20 mouse cellular contexts compared by ENCODE assay signal in the genomic region with DNA sequence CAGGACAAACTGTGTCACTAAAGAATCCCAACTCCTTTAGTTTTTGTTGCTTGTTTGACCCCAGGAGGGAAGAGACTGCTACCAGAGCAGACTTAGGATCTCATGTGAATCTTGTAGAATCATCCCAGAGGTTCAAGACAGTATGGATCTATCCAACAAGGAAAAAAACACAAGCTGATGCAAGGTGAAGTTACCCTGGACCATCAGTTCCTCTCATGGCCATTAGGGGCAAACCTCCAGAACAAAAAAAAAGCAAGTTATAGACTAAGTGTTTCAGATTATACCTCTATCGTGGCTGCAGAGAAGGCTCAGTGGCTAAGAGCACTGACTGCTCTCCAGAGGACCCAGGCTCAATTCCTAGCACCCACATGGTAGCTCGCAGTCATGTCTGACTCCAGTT.
A peak's percentile ranks its signal among the peaks of the same experiment; 100 is the strongest.
DNase-seq lines count a peak whose midpoint lies in the region; ATAC-seq and TF ChIP-seq lines count a peak whose summit lies in the region.
"Had no signal": no experiment of that assay in that cellular context is flagged by ENCODE, and none has a peak within 500 bp of the region (broad histone marks: within the 10 kb centered on the region; RNA-seq: fewer than 3 reads in every experiment).

No protein-coding gene starts in this region.

- ATAC-seq in heart, embryonic 11.5 days (replicated peaks; ENCODE audit: insufficient number of reproducible peaks, low FRiP score, low TSS enrichment) = no peak
- no peak for ATAC-seq in kidney, postnatal 0 days (replicated peaks; ENCODE audit: low FRiP score, low read depth)
- ATAC-seq in midbrain, embryonic 11.5 days (ENCODE audit: low FRiP score) = no peak
- ATAC-seq in midbrain, embryonic 15.5 days (replicated peaks) = no peak
- ATAC-seq: forebrain, embryonic 14.5 days; intestine, postnatal 0 days had no signal

- H3K36me3 ChIP-seq in heart, embryonic 11.5 days (ENCODE audit: control insufficient read depth, insufficient read depth, low read length) = no peaks in the 10 kb centered on the region
- H3K36me3 ChIP-seq in kidney, postnatal 0 days (ENCODE audit: insufficient read depth, low read length) = no peaks in the 10 kb centered on the region
- no peaks in the 10 kb centered on the region for H3K36me3 ChIP-seq in midbrain, embryonic 11.5 days (ENCODE audit: control insufficient read depth, insufficient read depth, low read length)
- no peaks in the 10 kb centered on the region for H3K36me3 ChIP-seq in midbrain, embryonic 15.5 days (replicated peaks)
- H3K36me3 ChIP-seq: heart, embryonic 13.5 days had no signal

- WGBS in heart, embryonic 11.5 days (ENCODE audit: insufficient replicate concordance) = 67% methylated on average over 2 of the region's 2 CpGs
- WGBS in kidney, postnatal 0 days = 72% methylated on average over 2 of the region's 2 CpGs
- 81% methylated on average over 2 of the region's 2 CpGs for WGBS in midbrain, embryonic 11.5 days
- 73% methylated on average over 2 of the region's 2 CpGs for WGBS in midbrain, embryonic 15.5 days

- H3K9me3 ChIP-seq in heart, embryonic 11.5 days (replicated peaks; ENCODE audit: control insufficient read depth, low read length) = no peaks in the 10 kb centered on the region
- no peaks in the 10 kb centered on the region for H3K9me3 ChIP-seq in kidney, postnatal 0 days (replicated peaks; ENCODE audit: low read length)
- no peaks in the 10 kb centered on the region for H3K9me3 ChIP-seq in midbrain, embryonic 11.5 days (ENCODE audit: control insufficient read depth, low read length)
- H3K9me3 ChIP-seq in midbrain, embryonic 15.5 days = no peaks in the 10 kb centered on the region
- H3K9me3 ChIP-seq: heart, embryonic 13.5 days had no signal

- H3K4me3 ChIP-seq in heart, embryonic 11.5 days (ENCODE audit: low read depth, low read length) = no peak overlapping the region
- no peak overlapping the region for H3K4me3 ChIP-seq in kidney, postnatal 0 days (replicated peaks; ENCODE audit: low read depth, low read length)
- no peak overlapping the region for H3K4me3 ChIP-seq in midbrain, embryonic 11.5 days (ENCODE audit: low read depth, low read length)
- no peak overlapping the region for H3K4me3 ChIP-seq in midbrain, embryonic 15.5 days
- no peak overlapping the region for H3K4me3 ChIP-seq in cortical plate, adult 2 months (ENCODE audit: insufficient read depth, low read length)
- H3K4me3 ChIP-seq: heart, embryonic 13.5 days had no signal

- H3K27me3 ChIP-seq in heart, embryonic 11.5 days (ENCODE audit: control insufficient read depth, insufficient read depth, low read length) = no peaks in the 10 kb centered on the region
- H3K27me3 ChIP-seq in kidney, postnatal 0 days (ENCODE audit: insufficient read depth, low read length) = no peaks in the 10 kb centered on the region
- no peaks in the 10 kb centered on the region for H3K27me3 ChIP-seq in midbrain, embryonic 11.5 days (ENCODE audit: control insufficient read depth, insufficient read depth, low read length)
- H3K27me3 ChIP-seq in midbrain, embryonic 15.5 days (replicated peaks) = no peaks in the 10 kb centered on the region
- H3K27me3 ChIP-seq: CH12.LX; heart, embryonic 13.5 days had no signal

- no peak overlapping the region for H3K9ac ChIP-seq in heart, embryonic 11.5 days (ENCODE audit: low read depth, low read length)
- H3K9ac ChIP-seq in kidney, postnatal 0 days (ENCODE audit: low read depth, low read length) = no peak overlapping the region
- H3K9ac ChIP-seq in midbrain, embryonic 11.5 days (ENCODE audit: low read length) = no peak overlapping the region
- H3K9ac ChIP-seq in midbrain, embryonic 15.5 days = no peak overlapping the region
- H3K9ac ChIP-seq: heart, embryonic 13.5 days; hindbrain, embryonic 14.5 days had no signal

- TF ChIP-seq CTCF in kidney, postnatal 0 days (IDR thresholded peaks at IDR 0.05; ENCODE audit: low read depth) = peak; percentile 32; the same call in 1 of the 2 replicates
- 0 out of 2 replicates have a peak, but pooled peaks have one; percentile 1 for TF ChIP-seq CTCF in cortical plate, adult 2 months (IDR thresholded peaks at IDR 0.05; ENCODE audit: extremely low read depth, insufficient read depth, low read length)

- DNase-seq in heart, adult 11 months = peak; percentile 17
- no peak for DNase-seq in kidney, postnatal 0 days (ENCODE audit: low spot score)
- DNase-seq in kidney, postnatal 14 days = no peak
- peak; percentile 73 for DNase-seq in midbrain, embryonic 11.5 days (ENCODE audit: low spot score, missing footprints)
- no peak for DNase-seq in urinary bladder, adult 18-20 months (ENCODE audit: low spot score in 2 of 2)
- DNase-seq: adrenal gland, postnatal 10 days; cerebellum, adult 11 months; cerebellum, adult 8-10 months; cerebellum, postnatal 14 days; gastrocnemius, postnatal 36 days; heart, adult 18-20 months; heart, postnatal 10 days had no signal

- H3K4me2 ChIP-seq in heart, embryonic 11.5 days = no peak overlapping the region
- no peak overlapping the region for H3K4me2 ChIP-seq in kidney, postnatal 0 days (ENCODE audit: low read length)
- H3K4me2 ChIP-seq in midbrain, embryonic 11.5 days = no peak overlapping the region
- H3K4me2 ChIP-seq in midbrain, embryonic 15.5 days = no peak overlapping the region
- H3K4me2 ChIP-seq: heart, embryonic 13.5 days; hindbrain, embryonic 14.5 days had no signal

- H3K27ac ChIP-seq in heart, embryonic 11.5 days (ENCODE audit: low read depth, low read length) = no peak overlapping the region
- no peak overlapping the region for H3K27ac ChIP-seq in kidney, postnatal 0 days
- no peak overlapping the region for H3K27ac ChIP-seq in midbrain, embryonic 11.5 days (ENCODE audit: low read depth, low read length)
- H3K27ac ChIP-seq in midbrain, embryonic 15.5 days = no peak overlapping the region
- H3K27ac ChIP-seq in cortical plate, adult 2 months (ENCODE audit: insufficient read depth, low read length) = no peak overlapping the region
- H3K27ac ChIP-seq: heart, embryonic 13.5 days; hindbrain, embryonic 14.5 days had no signal

- H3K4me1 ChIP-seq in heart, embryonic 11.5 days (ENCODE audit: control insufficient read depth, insufficient read depth, low read length) = no peaks in the 10 kb centered on the region
- no peaks in the 10 kb centered on the region for H3K4me1 ChIP-seq in kidney, postnatal 0 days (replicated peaks; ENCODE audit: insufficient read depth, low read length)
- H3K4me1 ChIP-seq in midbrain, embryonic 11.5 days (ENCODE audit: control insufficient read depth, insufficient read depth, low read length) = no peaks in the 10 kb centered on the region
- H3K4me1 ChIP-seq in midbrain, embryonic 15.5 days = peaks cover 4% of the 10 kb centered on the region; the same call in 1 of the 2 replicates
- peaks cover 5% of the 10 kb centered on the region for H3K4me1 ChIP-seq in cortical plate, adult 2 months (ENCODE audit: control insufficient read depth, insufficient read depth, low read length)
- H3K4me1 ChIP-seq: heart, embryonic 13.5 days had no signal

- TF ChIP-seq POLR2A in cortical plate, adult 2 months (IDR thresholded peaks at IDR 0.05; ENCODE audit: extremely low read depth, insufficient read depth, low read length) = no peak

Comparison
In these comparisons a context has a peak if more than half of its experiments do, and no peak if none do; other contexts are left out.
1. DNase-seq: peak in heart, adult 11 months (single experiment) and midbrain, embryonic 11.5 days (single experiment); none in kidney, postnatal 0 days (single experiment), kidney, postnatal 14 days (single experiment) and urinary bladder, adult 18-20 months (0 of 2).